Mouse (Mus musculus) megakaryocyte, embryonic 14.5 days (primary cell): ENCODE data around the gene Sema4d.

Source experiments
- FLI1 ChIP-seq: IDR thresholded peaks from 2 replicates; pipeline ENCODE4 v1.6.1; 2012; ENCODE audit warnings: low read length, inconsistent platforms, mixed read lengths
- GATA1 ChIP-seq: IDR thresholded peaks from 3 replicates; pipeline ENCODE4 v1.6.1; 2012; ENCODE audit warnings: mixed read lengths, low read length, inconsistent platforms, borderline replicate concordance

DNA sequence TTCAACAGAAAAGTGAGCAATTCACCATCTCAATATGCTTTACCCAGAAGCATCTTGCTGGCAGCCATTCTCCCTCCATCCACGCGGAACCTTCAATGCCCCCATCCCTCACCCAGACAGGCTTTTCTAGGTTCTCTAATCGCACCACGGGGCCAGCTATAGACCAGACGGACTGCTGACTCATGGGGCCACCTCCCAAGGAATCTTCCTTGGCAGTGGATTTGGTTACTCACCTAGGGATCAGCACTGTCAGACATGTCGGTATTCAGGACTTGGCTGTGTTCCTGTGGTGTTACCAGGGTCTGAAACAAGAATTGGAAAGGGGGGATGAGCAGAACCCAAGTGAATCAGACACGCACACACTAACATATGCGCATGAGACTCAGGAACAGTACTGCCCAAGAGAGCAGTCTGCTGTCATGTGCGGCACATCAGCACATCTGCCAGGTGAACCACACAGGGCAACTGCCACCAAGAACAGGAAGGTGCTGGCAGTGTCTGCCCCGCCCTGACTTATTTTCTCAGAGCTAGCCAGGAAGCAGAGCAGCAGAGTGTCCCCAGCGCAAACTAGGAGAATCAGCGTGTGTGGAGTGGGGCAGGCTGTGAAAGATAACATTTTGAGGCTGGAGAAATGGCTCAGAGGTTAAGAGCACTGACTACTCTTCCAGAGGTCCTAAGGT, 30.4 kb downstream of the Sema4d start:
- TF ChIP-seq GATA1 (no peak), FLI1 (no peak)
